Mouse (Mus musculus): ENCODE data around the gene Tbl1xr1.

Tbl1xr1 gene

GRCm38 (mm10) chr3:22192931-22193330 lies 116.5 kb downstream of the Tbl1xr1 start:
- in situ Hi-C loops (cut with MboI, MseI) = loop anchor here (5.0 kb wide), 1 partner anchor 256 kb away; no protein-coding TSS in a partner anchor

- in situ Hi-C loops (cut with MboI, MseI) = loop anchor here (5.0 kb wide), 1 partner anchor 257 kb away; no protein-coding TSS in a partner anchor
Observed at GRCm38 (mm10) chr3:22194185-22194856, 117.9 kb downstream of the Tbl1xr1 start.

GRCm38 (mm10) chr3:22198802-22199201 lies 122.3 kb downstream of the Tbl1xr1 start:
- in situ Hi-C loops (cut with MboI, MseI) = no loop called here

GRCm38 (mm10) chr3:22204186-22204585 lies 127.7 kb downstream of the Tbl1xr1 start:
- in situ Hi-C loops (cut with MboI, MseI) = no loop called here

GRCm38 (mm10) chr3:22221557-22221956 lies 145.1 kb downstream of the Tbl1xr1 start:
- in situ Hi-C loops (cut with MboI, MseI) = no loop called here

GRCm38 (mm10) chr3:22222351-22222750 lies 145.9 kb downstream of the Tbl1xr1 start:
- in situ Hi-C loops (cut with MboI, MseI) = no loop called here

- in situ Hi-C loops (cut with MboI, MseI) = no loop called here
Observed at GRCm38 (mm10) chr3:22223023-22223422, 146.6 kb downstream of the Tbl1xr1 start.

- in situ Hi-C loops (cut with MboI, MseI) = no loop called here
Observed at GRCm38 (mm10) chr3:22228052-22228451, 151.6 kb downstream of the Tbl1xr1 start.

- in situ Hi-C loops (cut with MboI, MseI) = no loop called here
Observed at GRCm38 (mm10) chr3:22230635-22231034, 154.2 kb downstream of the Tbl1xr1 start.

- in situ Hi-C loops (cut with MboI, MseI) = no loop called here
Observed at GRCm38 (mm10) chr3:22238106-22238900, 161.9 kb downstream of the Tbl1xr1 start.

Data from T-helper 2 cell (primary cell).